Mouse (Mus musculus): ENCODE measurements around the gene Slc45a2. TPM values are rescaled to one million over a fixed set of nuclear protein-coding genes. Genes with fewer than 3 reads are reported as not detected.

The Slc45a2 gene
- polyA plus RNA-seq, 1 experiment = not detected

DNA sequence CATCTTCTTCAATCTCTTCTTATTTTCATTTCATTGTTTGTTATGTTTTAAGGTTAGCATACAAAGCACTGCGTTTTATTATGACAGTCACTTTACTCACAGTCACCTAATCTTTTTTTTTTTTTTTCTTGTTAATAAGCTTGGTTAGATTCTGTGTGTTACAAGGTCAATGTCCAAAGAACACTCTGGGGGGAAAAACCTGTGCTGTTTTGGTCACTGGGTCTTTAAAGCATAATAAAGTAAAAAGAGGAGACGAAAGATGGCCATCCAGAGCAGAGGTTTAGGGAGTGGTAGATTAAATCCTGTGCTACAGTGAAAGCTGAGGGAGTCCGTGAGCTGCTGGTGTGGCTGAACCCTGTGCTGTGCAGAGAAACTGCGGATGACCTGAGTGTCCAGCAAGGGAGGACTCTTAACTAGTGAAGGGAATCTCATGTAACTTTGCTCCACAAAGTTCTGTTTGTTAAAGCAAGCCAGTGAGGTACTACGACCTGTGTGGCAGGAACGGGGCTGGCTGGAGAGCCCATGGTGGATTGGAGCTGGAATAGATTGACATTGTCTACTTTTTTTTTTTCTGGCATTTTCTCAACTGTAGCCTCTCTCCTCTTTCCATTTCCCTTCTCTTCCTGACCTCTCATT, 46.0 kb upstream of the Slc45a2 start:
- Histone ChIP-seq H3K79me2 (ENCODE audit: control insufficient read depth, insufficient read depth) (no peaks in the 10 kb centered on the region), H3K36me3 (ENCODE audit: control insufficient read depth, insufficient read depth) (no peaks in the 10 kb centered on the region), H3K27me3 (ENCODE audit: control insufficient read depth, insufficient read depth, insufficient read length) (no peaks in the 10 kb centered on the region), H3ac (ENCODE audit: control insufficient read depth, insufficient read length) (no peak overlapping the region), H3K4me3 (peak overlapping the region; percentile 10), H3K4me2 (ENCODE audit: low read depth) (peak overlapping the region; percentile 33)
- no peak for TF ChIP-seq MYOD1 (IDR thresholded peaks at IDR 0.05; ENCODE audit: control insufficient read depth in 1 of 3, insufficient read length in 2 of 3, low read depth in 2 of 3)
- no peak for TF ChIP-seq MAX (IDR thresholded peaks at IDR 0.05; ENCODE audit: low read depth)

DNA sequence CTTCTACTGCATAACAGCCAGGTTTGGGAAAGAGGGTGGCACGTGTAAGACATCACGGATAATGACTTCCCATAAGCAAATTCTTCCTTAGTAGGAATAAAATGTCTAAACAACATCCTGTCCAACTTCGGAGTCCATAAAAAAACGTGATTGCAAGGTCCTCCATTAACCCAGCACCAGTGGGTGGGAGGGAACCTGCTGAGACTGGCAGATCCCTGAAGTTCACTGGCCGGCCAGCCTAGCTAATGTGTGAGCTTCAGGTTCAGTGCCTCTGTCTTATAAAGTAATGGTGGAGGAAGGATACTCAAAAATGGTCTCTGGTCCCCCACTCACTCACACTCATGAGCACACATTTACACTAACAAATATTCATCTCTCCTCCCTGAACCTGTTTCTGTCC, 45.4 kb upstream of the Slc45a2 start:
- H3K4me3 ChIP-seq = no peak overlapping the region
- H3K36me3 ChIP-seq (ENCODE audit: control insufficient read depth, insufficient read depth) = no peaks in the 10 kb centered on the region
- no peak overlapping the region for H3K4me2 ChIP-seq (ENCODE audit: low read depth)
- H3K79me2 ChIP-seq (ENCODE audit: control insufficient read depth, insufficient read depth) = no peaks in the 10 kb centered on the region
- no peaks in the 10 kb centered on the region for H3K27me3 ChIP-seq (ENCODE audit: control insufficient read depth, insufficient read depth, insufficient read length)
- H3ac ChIP-seq (ENCODE audit: control insufficient read depth, insufficient read length) = no peak overlapping the region
- TF ChIP-seq TCF3 (IDR thresholded peaks at IDR 0.05; ENCODE audit: insufficient read length, low read depth) (no peak), POLR2A (IDR thresholded peaks at IDR 0.05; ENCODE audit: insufficient read length, low read depth) (no peak), CEBPB (IDR thresholded peaks at IDR 0.05; ENCODE audit: insufficient read depth, poor library complexity, severe bottlenecking) (no peak), MAX (IDR thresholded peaks at IDR 0.05; ENCODE audit: low read depth) (no peak), MYOD1 (IDR thresholded peaks at IDR 0.05; ENCODE audit: control insufficient read depth in 1 of 3, insufficient read length in 2 of 3, low read depth in 2 of 3) (no peak), SRF (IDR thresholded peaks at IDR 0.05; ENCODE audit: control insufficient read depth, insufficient read length, low read depth) (no peak), MYOG (IDR thresholded peaks at IDR 0.05; ENCODE audit: control insufficient read depth in 1 of 3, insufficient read depth in 1 of 3, insufficient read length in 2 of 3, low read depth in 2 of 3) (no peak), POLR2AphosphoS2 (IDR thresholded peaks at IDR 0.05; ENCODE audit: insufficient read length, low read depth) (no peak), E2F4 (IDR thresholded peaks at IDR 0.05; ENCODE audit: insufficient read depth) (no peak), TCF12 (IDR thresholded peaks at IDR 0.05; ENCODE audit: insufficient read depth, poor library complexity, severe bottlenecking) (no peak), USF1 (IDR thresholded peaks at IDR 0.05; ENCODE audit: low read depth) (no peak), REST (IDR thresholded peaks at IDR 0.05; ENCODE audit: insufficient read depth, insufficient read length) (no peak)

DNA sequence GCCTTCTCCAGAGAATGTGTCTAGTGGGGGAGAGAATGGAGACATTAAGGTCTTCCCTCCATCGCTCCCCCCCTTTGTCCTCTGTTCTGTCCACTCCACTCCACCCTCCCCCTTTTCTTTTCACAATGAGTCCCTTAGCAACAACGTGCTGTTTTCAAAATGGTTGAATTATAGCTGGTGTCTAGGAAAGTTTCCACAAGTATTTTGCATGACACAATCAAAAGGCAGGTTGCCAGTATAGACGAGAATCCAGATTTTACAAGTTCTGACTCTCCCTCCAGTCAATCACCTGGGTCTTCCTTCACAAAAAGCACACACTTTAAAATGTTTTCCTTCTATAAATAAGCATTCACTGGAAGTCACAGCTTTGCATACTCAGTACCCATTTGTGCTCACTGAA, 43.8 kb upstream of the Slc45a2 start:
- H3K36me3 ChIP-seq (ENCODE audit: control insufficient read depth, insufficient read depth) = no peaks in the 10 kb centered on the region
- no peak overlapping the region for H3ac ChIP-seq (ENCODE audit: control insufficient read depth, insufficient read length)
- H3K4me3 ChIP-seq = no peak overlapping the region
- TF ChIP-seq POLR2A (IDR thresholded peaks at IDR 0.05; ENCODE audit: insufficient read length, low read depth) (no peak), CEBPB (IDR thresholded peaks at IDR 0.05; ENCODE audit: insufficient read depth, poor library complexity, severe bottlenecking) (no peak), REST (IDR thresholded peaks at IDR 0.05; ENCODE audit: insufficient read depth, insufficient read length) (no peak), MAX (IDR thresholded peaks at IDR 0.05; ENCODE audit: low read depth) (no peak), TCF3 (IDR thresholded peaks at IDR 0.05; ENCODE audit: insufficient read length, low read depth) (no peak), POLR2AphosphoS2 (IDR thresholded peaks at IDR 0.05; ENCODE audit: insufficient read length, low read depth) (no peak), USF1 (IDR thresholded peaks at IDR 0.05; ENCODE audit: low read depth) (no peak), E2F4 (IDR thresholded peaks at IDR 0.05; ENCODE audit: insufficient read depth) (no peak), SRF (IDR thresholded peaks at IDR 0.05; ENCODE audit: control insufficient read depth, insufficient read length, low read depth) (no peak), MYOD1 (IDR thresholded peaks at IDR 0.05; ENCODE audit: control insufficient read depth in 1 of 3, insufficient read length in 2 of 3, low read depth in 2 of 3) (no peak)
- H3K79me2 ChIP-seq (ENCODE audit: control insufficient read depth, insufficient read depth) = no peaks in the 10 kb centered on the region
- no peaks in the 10 kb centered on the region for H3K27me3 ChIP-seq (ENCODE audit: control insufficient read depth, insufficient read depth, insufficient read length)
- no peak overlapping the region for H3K4me2 ChIP-seq (ENCODE audit: low read depth)

DNA sequence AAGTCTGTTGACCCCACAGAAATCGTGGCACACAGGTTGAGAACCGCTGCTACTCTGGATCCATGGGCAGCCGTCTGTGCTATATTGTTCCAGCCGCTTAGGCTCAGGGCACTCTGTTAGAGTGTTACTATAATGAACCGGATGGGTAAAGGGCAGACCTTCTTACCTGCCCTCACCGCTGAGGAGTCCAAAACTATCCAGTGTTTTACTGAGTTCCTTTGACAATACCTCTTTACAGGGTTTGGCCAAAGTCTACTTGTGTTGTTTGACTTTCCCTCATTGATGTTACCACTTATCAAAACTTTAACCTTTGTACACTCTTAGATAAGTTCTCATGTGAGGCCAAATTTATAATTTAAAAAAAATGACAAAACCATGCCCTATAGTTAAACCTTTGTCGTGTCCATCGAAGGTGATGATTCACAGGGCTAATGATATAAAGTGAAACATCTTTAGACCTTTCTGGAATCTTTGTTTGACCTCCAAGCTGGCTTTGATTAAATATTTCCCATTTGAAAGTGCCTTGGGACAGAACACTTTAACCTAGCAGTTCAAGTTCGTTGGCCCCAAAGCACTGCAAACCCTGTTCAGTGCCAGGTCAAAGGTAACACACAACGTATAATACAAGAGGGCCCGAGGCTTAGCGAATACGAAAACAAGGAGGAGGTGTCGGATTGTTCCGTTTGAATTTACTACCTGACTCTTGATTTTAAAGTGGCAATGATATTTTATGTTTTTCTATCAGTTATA, 41.1 kb upstream of the Slc45a2 start:
- TF ChIP-seq TCF3 (IDR thresholded peaks at IDR 0.05; ENCODE audit: insufficient read length, low read depth) (no peak), CEBPB (IDR thresholded peaks at IDR 0.05; ENCODE audit: insufficient read depth, poor library complexity, severe bottlenecking) (no peak), MYOD1 (IDR thresholded peaks at IDR 0.05; ENCODE audit: control insufficient read depth in 1 of 3, insufficient read length in 2 of 3, low read depth in 2 of 3) (no peak), MAX (IDR thresholded peaks at IDR 0.05; ENCODE audit: low read depth) (no peak), TCF12 (IDR thresholded peaks at IDR 0.05; ENCODE audit: insufficient read depth, poor library complexity, severe bottlenecking) (no peak), E2F4 (IDR thresholded peaks at IDR 0.05; ENCODE audit: insufficient read depth) (no peak), REST (IDR thresholded peaks at IDR 0.05; ENCODE audit: insufficient read depth, insufficient read length) (no peak), MYOG (IDR thresholded peaks at IDR 0.05; ENCODE audit: control insufficient read depth in 1 of 3, insufficient read depth in 1 of 3, insufficient read length in 2 of 3, low read depth in 2 of 3) (no peak), POLR2A (IDR thresholded peaks at IDR 0.05; ENCODE audit: insufficient read length, low read depth) (no peak), SRF (IDR thresholded peaks at IDR 0.05; ENCODE audit: control insufficient read depth, insufficient read length, low read depth) (no peak), POLR2AphosphoS2 (IDR thresholded peaks at IDR 0.05; ENCODE audit: insufficient read length, low read depth) (no peak)
- Histone ChIP-seq H3K79me2 (ENCODE audit: control insufficient read depth, insufficient read depth) (no peaks in the 10 kb centered on the region), H3K36me3 (ENCODE audit: control insufficient read depth, insufficient read depth) (no peaks in the 10 kb centered on the region), H3K27me3 (ENCODE audit: control insufficient read depth, insufficient read depth, insufficient read length) (no peaks in the 10 kb centered on the region), H3ac (ENCODE audit: control insufficient read depth, insufficient read length) (no peak overlapping the region), H3K4me3 (no peak overlapping the region), H3K4me2 (ENCODE audit: low read depth) (no peak overlapping the region)

Measured in myocyte (in vitro differentiated cells).